Mouse (Mus musculus) lung, adult 2 months (tissue): ENCODE data around the gene Zfp54.

Source experiments
- CTCF ChIP-seq: fragments of 200-500 bp; IDR thresholded peaks from 2 replicates; pipeline ENCODE4 v1.5.1; 2011; ENCODE audit warnings: mild to moderate bottlenecking, low read length, control low read depth; ENCODE audit not compliant: insufficient read depth
- POLR2A ChIP-seq: fragments of 200-500 bp; IDR thresholded peaks from 2 replicates; pipeline ENCODE4 v1.6.1; 2011; ENCODE audit warnings: low read depth, mild to moderate bottlenecking, control low read depth, low read length, borderline replicate concordance; ENCODE audit errors: extremely low read depth

- TF ChIP-seq CTCF (no peak), POLR2A (peak; percentile 72; the same call in 1 of the 2 replicates)
These were observed 27.2 kb downstream of the Zfp54 start, which contains the start of gene Zfp51 for GRCm38 (mm10) chr17:21450138-21450704.
